Mouse (Mus musculus) intestine, embryonic 15.5 days (tissue): Measurements from ENCODE around the gene Slc29a1. TPM values are rescaled to one million over a fixed set of nuclear protein-coding genes. Genes with fewer than 3 reads are reported as not detected.

Experiments
- ATAC-seq: fragments of 200-750 bp; cut with Nextera tagmentation; 2 replicates; pipeline ENCODE4 v1.8.0; 2017; ENCODE audit warnings: moderate TSS enrichment, moderate library complexity
- H3K27ac ChIP-seq: fragments of 300-500 bp; sonication (generic); 2 replicates; pipeline ENCODE4 v1.5.1; 2015; ENCODE audit warnings: mild to moderate bottlenecking, inconsistent platforms
- H3K27me3 ChIP-seq: fragments of 300-500 bp; sonication (generic); replicated peaks from 2 replicates; pipeline ENCODE4 v1.6.1; 2015; ENCODE audit warnings: inconsistent platforms
- H3K36me3 ChIP-seq: fragments of 300-500 bp; sonication (generic); 2 replicates; pipeline ENCODE4 v1.6.1; 2015; ENCODE audit warnings: inconsistent platforms
- H3K4me1 ChIP-seq: fragments of 300-500 bp; sonication (generic); replicated peaks from 2 replicates; pipeline ENCODE4 v1.6.1; 2015; ENCODE audit warnings: inconsistent platforms
- H3K4me2 ChIP-seq: fragments of 300-500 bp; sonication (generic); replicated peaks from 2 replicates; pipeline ENCODE4 v1.6.1; 2015; ENCODE audit warnings: mild to moderate bottlenecking, inconsistent platforms
- H3K4me3 ChIP-seq: fragments of 300-500 bp; sonication (generic); replicated peaks from 2 replicates; pipeline ENCODE4 v1.5.1; 2015; ENCODE audit warnings: inconsistent platforms
- H3K9ac ChIP-seq: fragments of 300-500 bp; sonication (generic); 2 replicates; pipeline ENCODE4 v1.6.1; 2015; ENCODE audit warnings: inconsistent platforms
- H3K9me3 ChIP-seq: fragments of 300-500 bp; sonication (generic); 2 replicates; pipeline ENCODE4 v1.6.1; 2016; ENCODE audit warnings: inconsistent platforms
- WGBS: fragments of 180-500 bp; shearing (Covaris S2); methylation state at CpG from one replicate; pipeline ENCODE4 v1.1.7; 2015; 5-methylcytosine and 5-hydroxymethylcytosine counted together
- polyA plus RNA-seq: library from polyadenylated mRNA; unstranded; fragments of >200 nt; fragmentation: Nextera tagmentation; extraction: Ambion mirVana; gene quantifications from 2 replicates; pipeline ENCODE4 v1.2.1, GENCODE M21; 2015

Slc29a1 gene
- polyA plus RNA-seq, 1 experiment from 2014 or later: 85.4 TPM

GRCm38 (mm10) chr17:45606992-45607879 is 7.8 kb upstream of the Slc29a1 start:
- Histone ChIP-seq H3K9me3 (no peaks in the 10 kb centered on the region), H3K27me3 (no peaks in the 10 kb centered on the region), H3K4me3 (no peak overlapping the region), H3K4me2 (no peak overlapping the region), H3K36me3 (no peaks in the 10 kb centered on the region), H3K9ac (no peak overlapping the region), H3K4me1 (peaks cover 8% of the 10 kb centered on the region; the same call in 1 of the 2 replicates), H3K27ac (no peak overlapping the region)
- WGBS: 77% methylated on average over 15 of the region's 15 CpGs
- no peak for ATAC-seq

GRCm38 (mm10) chr17:45602984-45603383 is 3.6 kb upstream of the Slc29a1 start:
- Histone ChIP-seq H3K4me3 (no peak overlapping the region), H3K9me3 (no peaks in the 10 kb centered on the region), H3K27me3 (no peaks in the 10 kb centered on the region; the same call in 1 of the 2 replicates), H3K4me2 (no peak overlapping the region), H3K9ac (no peak overlapping the region), H3K4me1 (peaks cover 36% of the 10 kb centered on the region), H3K36me3 (no peaks in the 10 kb centered on the region), H3K27ac (no peak overlapping the region)
- ATAC-seq: no peak
- 92% methylated on average over 3 of the region's 3 CpGs for WGBS

- Histone ChIP-seq H3K9me3 (no peaks in the 10 kb centered on the region), H3K4me2 (peak within 1 kb of the TSS; percentile 41), H3K4me3 (0 out of 2 replicates have a peak within 1 kb of the TSS, but pooled peaks have one; percentile 1), H3K27me3 (no peaks in the 10 kb centered on the region; the same call in 1 of the 2 replicates), H3K4me1 (peaks cover 42% of the 10 kb centered on the region), H3K27ac (no peak within 1 kb of the TSS; the same call in 1 of the 2 replicates), H3K9ac (0 out of 2 replicates have a peak within 1 kb of the TSS, but pooled peaks have one; percentile 20), H3K36me3 (no peaks in the 10 kb centered on the region)
- 39% methylated on average over 6 of the region's 6 CpGs for WGBS
- ATAC-seq: no peak
Measured at GRCm38 (mm10) chr17:45601877-45602304, 2.5 kb upstream of the Slc29a1 start, which contains the start of gene Mymx. Mymx (minus strand) TSS chr17:45602102.

- Histone ChIP-seq H3K4me1 (peaks cover 48% of the 10 kb centered on the region), H3K4me3 (0 out of 2 replicates have a peak overlapping the region, but pooled peaks have one; percentile 1), H3K9ac (0 out of 2 replicates have a peak overlapping the region, but pooled peaks have one; percentile 20), H3K9me3 (no peaks in the 10 kb centered on the region), H3K36me3 (no peaks in the 10 kb centered on the region), H3K4me2 (peak overlapping the region; percentile 41), H3K27ac (no peak overlapping the region; the same call in 1 of the 2 replicates), H3K27me3 (no peaks in the 10 kb centered on the region; the same call in 1 of the 2 replicates)
- WGBS: 20% methylated on average over 22 of the region's 22 CpGs
- peak; percentile 26 for ATAC-seq
Measured at GRCm38 (mm10) chr17:45601325-45601724, 1.9 kb upstream of the Slc29a1 start.

- 0 out of 2 replicates have a peak overlapping the region, but pooled peaks have one; percentile 70 for H3K4me2 ChIP-seq
- H3K9ac ChIP-seq: no peak overlapping the region
- WGBS: 77% methylated on average over 8 of the region's 8 CpGs
- H3K36me3 ChIP-seq: no peaks in the 10 kb centered on the region
- H3K27ac ChIP-seq: 0 out of 2 replicates have a peak overlapping the region, but pooled peaks have one; percentile 64
- H3K9me3 ChIP-seq: no peaks in the 10 kb centered on the region
- ATAC-seq: no peak
- H3K4me3 ChIP-seq: no peak overlapping the region
- H3K4me1 ChIP-seq: peaks cover 59% of the 10 kb centered on the region
- no peaks in the 10 kb centered on the region; the same call in 1 of the 2 replicates for H3K27me3 ChIP-seq
Measured at GRCm38 (mm10) chr17:45600267-45600666, 861 bp upstream of the Slc29a1 start.

GRCm38 (mm10) chr17:45598891-45599290 is 515 bp downstream of the Slc29a1 start:
- Histone ChIP-seq H3K27me3 (no peaks in the 10 kb centered on the region; the same call in 1 of the 2 replicates), H3K4me2 (peak overlapping the region; percentile 70), H3K27ac (peak overlapping the region; percentile 64; the same call in 1 of the 2 replicates), H3K4me3 (peak overlapping the region; percentile 31), H3K9me3 (no peaks in the 10 kb centered on the region), H3K36me3 (no peaks in the 10 kb centered on the region), H3K4me1 (peaks cover 72% of the 10 kb centered on the region), H3K9ac (no peak overlapping the region; the same call in 1 of the 2 replicates)
- peak; percentile 50 for ATAC-seq
- WGBS: 22% methylated on average over 3 of the region's 3 CpGs

- 0 out of 2 replicates have a peak overlapping the region, but pooled peaks have one; percentile 17 for H3K27ac ChIP-seq
- WGBS: 89% methylated on average over 2 of the region's 2 CpGs
- no peaks in the 10 kb centered on the region; the same call in 1 of the 2 replicates for H3K27me3 ChIP-seq
- no peaks in the 10 kb centered on the region for H3K9me3 ChIP-seq
- no peak overlapping the region for H3K4me3 ChIP-seq
- no peaks in the 10 kb centered on the region for H3K36me3 ChIP-seq
- peak overlapping the region; percentile 27; the same call in 1 of the 2 replicates for H3K4me2 ChIP-seq
- peaks cover 78% of the 10 kb centered on the region for H3K4me1 ChIP-seq
- ATAC-seq: no peak
- no peak overlapping the region for H3K9ac ChIP-seq
Measured at GRCm38 (mm10) chr17:45598376-45598775, 1.0 kb downstream of the Slc29a1 start.

- no peak overlapping the region for H3K9ac ChIP-seq
- no peak for ATAC-seq
- H3K4me3 ChIP-seq: no peak overlapping the region
- 24% methylated on average over 3 of the region's 3 CpGs for WGBS
- H3K27me3 ChIP-seq: no peaks in the 10 kb centered on the region; the same call in 1 of the 2 replicates
- 0 out of 2 replicates have a peak overlapping the region, but pooled peaks have one; percentile 32 for H3K27ac ChIP-seq
- no peaks in the 10 kb centered on the region for H3K9me3 ChIP-seq
- peaks cover 83% of the 10 kb centered on the region for H3K4me1 ChIP-seq
- H3K4me2 ChIP-seq: no peak overlapping the region
- no peaks in the 10 kb centered on the region for H3K36me3 ChIP-seq
Measured at GRCm38 (mm10) chr17:45597787-45598186, 1.6 kb downstream of the Slc29a1 start.

GRCm38 (mm10) chr17:45596631-45597396 is 2.6 kb downstream of the Slc29a1 start:
- H3K36me3 ChIP-seq: no peaks in the 10 kb centered on the region
- no peak overlapping the region for H3K4me3 ChIP-seq
- ATAC-seq: 0 out of 2 replicates have a peak, but pooled peaks have one; percentile 26
- H3K4me1 ChIP-seq: peaks cover 87% of the 10 kb centered on the region
- no peak overlapping the region for H3K9ac ChIP-seq
- H3K4me2 ChIP-seq: no peak overlapping the region
- WGBS: 41% methylated on average over 11 of the region's 11 CpGs
- H3K9me3 ChIP-seq: no peaks in the 10 kb centered on the region
- peak overlapping the region; percentile 22; the same call in 1 of the 2 replicates for H3K27ac ChIP-seq
- no peaks in the 10 kb centered on the region; the same call in 1 of the 2 replicates for H3K27me3 ChIP-seq

- Histone ChIP-seq H3K36me3 (no peaks in the 10 kb centered on the region), H3K9ac (peak overlapping the region; percentile 64), H3K4me3 (peak overlapping the region; percentile 56), H3K4me2 (peak overlapping the region; percentile 99), H3K4me1 (peaks cover 87% of the 10 kb centered on the region), H3K27me3 (no peaks in the 10 kb centered on the region; the same call in 1 of the 2 replicates), H3K9me3 (no peaks in the 10 kb centered on the region), H3K27ac (0 out of 2 replicates have a peak overlapping the region, but pooled peaks have one; percentile 17)
- ATAC-seq: 0 out of 2 replicates have a peak, but pooled peaks have one; percentile 6
- WGBS: 14% methylated on average over 23 of the region's 23 CpGs
Measured at GRCm38 (mm10) chr17:45595736-45596390, 3.5 kb downstream of the Slc29a1 start.
